Mouse (Mus musculus) brain, embryonic 14.5 days (tissue): ENCODE measurements around the gene Treml2.

Experiments used
- CTCF ChIP-seq: fragments of 200-500 bp; IDR thresholded peaks from 2 replicates; pipeline ENCODE4 v1.5.1; 2012; ENCODE audit warnings: inconsistent platforms, mild to moderate bottlenecking, moderate library complexity, borderline replicate concordance; ENCODE audit not compliant: insufficient read depth, insufficient read length; ENCODE audit errors: extremely low read depth
- POLR2A ChIP-seq: fragments of 200-500 bp; IDR thresholded peaks from 2 replicates; pipeline ENCODE4 v1.6.1; 2012; ENCODE audit warnings: mild to moderate bottlenecking, inconsistent platforms, borderline replicate concordance; ENCODE audit not compliant: poor library complexity, insufficient read depth, insufficient read length, severe bottlenecking; ENCODE audit errors: extremely low read depth

GRCm38 (mm10) chr17:48274098-48274497 lies 25.2 kb upstream of the Treml2 start:
- no peak for TF ChIP-seq POLR2A
- TF ChIP-seq CTCF = no peak
